Mouse (Mus musculus): ENCODE data around the gene Actl6b.
A peak's percentile ranks its signal among the peaks of the same experiment; 100 is the strongest.

Gene Actl6b

GRCm38 (mm10) chr5:137562965-137563364 lies 9.6 kb downstream of the Actl6b start:
- no peak for DNase-seq (ENCODE audit: low spot score)

- no peak for DNase-seq (ENCODE audit: low spot score)
Measured at GRCm38 (mm10) chr5:137565744-137566143, 12.4 kb downstream of the Actl6b start.

- DNase-seq (ENCODE audit: low spot score): no peak
Measured at GRCm38 (mm10) chr5:137566416-137566815, 13.1 kb downstream of the Actl6b start.

- no peak for DNase-seq (ENCODE audit: low spot score)
Measured at GRCm38 (mm10) chr5:137568223-137568798, 15.0 kb downstream of the Actl6b start.

- DNase-seq (ENCODE audit: low spot score): no peak
Measured at GRCm38 (mm10) chr5:137569031-137569430, 15.7 kb downstream of the Actl6b start.

- DNase-seq (ENCODE audit: low spot score): peak; percentile 89
Measured at GRCm38 (mm10) chr5:137569665-137570064, 16.3 kb downstream of the Actl6b start, which contains the start of gene Tfr2. Gene Tfr2, plus strand, starts transcription at chr5:137569840.

- DNase-seq (ENCODE audit: low spot score): peak; percentile 41
Measured at GRCm38 (mm10) chr5:137570181-137570580, 16.9 kb downstream of the Actl6b start.

- peak; percentile 85 for DNase-seq (ENCODE audit: low spot score)
Measured at GRCm38 (mm10) chr5:137570691-137571586, 17.6 kb downstream of the Actl6b start.

GRCm38 (mm10) chr5:137574470-137574901 lies 21.2 kb downstream of the Actl6b start:
- no peak for DNase-seq (ENCODE audit: low spot score)

- DNase-seq (ENCODE audit: low spot score): no peak
Measured at GRCm38 (mm10) chr5:137580246-137580645, 26.9 kb downstream of the Actl6b start.

- no peak for DNase-seq (ENCODE audit: low spot score)
Measured at GRCm38 (mm10) chr5:137582702-137583101, 29.4 kb downstream of the Actl6b start.

- no peak for DNase-seq (ENCODE audit: low spot score)
Measured at GRCm38 (mm10) chr5:137583670-137584169, 30.4 kb downstream of the Actl6b start.

- no peak for DNase-seq (ENCODE audit: low spot score)
Measured at GRCm38 (mm10) chr5:137584976-137585375, 31.7 kb downstream of the Actl6b start.

GRCm38 (mm10) chr5:137590507-137590906 lies 37.2 kb downstream of the Actl6b start:
- no peak for DNase-seq (ENCODE audit: low spot score)

GRCm38 (mm10) chr5:137595921-137596320 lies 42.6 kb downstream of the Actl6b start:
- DNase-seq (ENCODE audit: low spot score): no peak

GRCm38 (mm10) chr5:137596601-137597261 lies 43.4 kb downstream of the Actl6b start:
- DNase-seq (ENCODE audit: low spot score): no peak

- DNase-seq (ENCODE audit: low spot score): no peak
Measured at GRCm38 (mm10) chr5:137597625-137598024, 44.3 kb downstream of the Actl6b start.

GRCm38 (mm10) chr5:137598100-137598826 lies 44.9 kb downstream of the Actl6b start:
- DNase-seq (ENCODE audit: low spot score): no peak

- no peak for DNase-seq (ENCODE audit: low spot score)
Measured at GRCm38 (mm10) chr5:137599600-137599999, 46.3 kb downstream of the Actl6b start.

GRCm38 (mm10) chr5:137600281-137600618 lies 46.9 kb downstream of the Actl6b start:
- no peak for DNase-seq (ENCODE audit: low spot score)

- DNase-seq (ENCODE audit: low spot score): peak; percentile 98
Measured at GRCm38 (mm10) chr5:137600619-137601364, 47.5 kb downstream of the Actl6b start, which contains the start of gene Mospd3. Gene Mospd3, minus strand, starts transcription at chr5:137601058.
